Mouse (Mus musculus): Measurements from ENCODE around the gene Limch1.

DNA sequence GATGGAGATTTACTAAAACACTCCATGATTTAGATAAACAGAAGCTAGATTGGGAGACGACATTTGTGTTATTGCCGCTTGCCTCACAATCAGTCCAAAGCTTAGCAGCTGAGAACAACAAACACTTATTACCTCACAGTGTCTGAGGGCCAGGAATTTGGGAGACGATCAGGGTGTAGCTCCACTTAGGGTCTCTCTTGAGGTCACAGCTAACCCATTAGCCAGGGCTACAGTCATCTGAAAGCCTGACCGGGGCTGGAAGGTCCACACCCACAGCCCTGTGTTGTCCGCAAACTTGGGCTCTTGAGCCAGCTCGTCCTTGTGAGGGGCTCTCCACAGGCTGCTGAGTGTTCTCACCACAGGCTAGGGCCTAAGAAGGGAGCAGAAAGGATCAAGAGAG is 32.8 kb upstream of the Limch1 start:
- TF ChIP-seq POLR2AphosphoS5 (IDR thresholded peaks at IDR 0.05; ENCODE audit: insufficient replicate concordance, low read depth, low read length) (no peak), CTCF (IDR thresholded peaks at IDR 0.05; ENCODE audit: low read depth, low read length) (no peak)
